Mouse (Mus musculus) gastrocnemius, postnatal 25 days (tissue): Measurements from ENCODE around the gene Msantd3. TPM values are rescaled to one million over a fixed set of nuclear protein-coding genes. Genes with fewer than 3 reads are reported as not detected.

Experiments
- DNase-seq: peaks from one replicate; pipeline ENCODE4 v3.0.0; 2022
- total RNA-seq, 2 experiments: library from RNA; stranded (reverse); gene quantifications; 1 replicate in 1 of 2; 2 replicates in 1 of 2; pipeline ENCODE4 v1.2.3; 2021

Gene Msantd3
- total RNA-seq, 2 experiments from 2014 or later = 18.1 to 22.1 TPM

DNA sequence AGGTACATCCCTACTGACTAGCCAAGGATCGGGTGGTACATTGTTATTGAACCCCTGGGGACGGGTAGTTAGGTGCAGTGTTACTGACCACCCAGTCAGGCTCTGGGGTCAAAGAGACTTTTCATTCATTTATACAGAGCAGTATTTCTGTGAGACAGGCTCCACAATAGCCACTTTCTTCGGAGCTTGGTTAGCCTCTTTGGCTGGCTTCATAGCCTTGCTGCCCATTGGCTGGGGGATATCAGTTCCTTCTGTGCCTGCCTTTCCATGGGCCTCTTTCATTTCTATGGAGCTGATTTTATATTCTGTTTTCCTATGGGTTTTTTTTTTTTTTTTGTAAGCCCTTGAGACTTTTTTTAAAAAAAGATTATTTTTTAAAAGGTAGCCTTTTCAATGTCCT, 65.9 kb downstream of the Msantd3 start:
- DNase-seq = no peak

DNA sequence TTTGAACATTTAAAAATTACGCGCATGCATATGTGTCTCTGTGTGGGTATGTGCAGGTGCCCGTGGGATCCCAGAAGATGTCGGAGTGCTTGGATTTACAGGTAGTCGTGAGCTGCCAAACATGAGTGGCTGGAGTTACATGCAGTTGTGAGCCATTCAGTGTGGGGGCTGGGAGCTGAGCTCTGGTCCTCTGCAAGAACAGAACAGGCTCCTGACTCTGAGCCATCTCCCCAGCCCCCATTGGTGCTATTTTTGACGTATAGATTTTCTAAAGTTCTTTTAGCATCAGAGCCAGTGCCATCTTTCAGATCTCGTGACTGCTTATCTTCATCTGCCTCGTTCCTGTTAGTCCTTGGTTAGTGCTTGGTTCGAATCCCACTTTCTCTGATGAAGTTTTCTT, 69.8 kb downstream of the Msantd3 start:
- DNase-seq = no peak

GRCm38 (mm10) chr4:48610251-48610650, 70.5 kb downstream of the Msantd3 start:
- no peak for DNase-seq

Other genes with a start within 250 kb of the Msantd3 start
- gene Tex10, start 66.5 kb upstream of the Msantd3 start, total RNA-seq = 1 to 10 TPM; 8.6 to 8.7 TPM
- gene Tmeff1, start 45.2 kb downstream of the Msantd3 start, total RNA-seq = 1 to 10 TPM in 1 of 2 experiments, under 1 TPM in 1; 0.20 to 2.3 TPM
- 100 to 1,000 TPM; 106 to 147 TPM for gene Cavin4, start 123.6 kb downstream of the Msantd3 start, total RNA-seq